In the genomic region with DNA sequence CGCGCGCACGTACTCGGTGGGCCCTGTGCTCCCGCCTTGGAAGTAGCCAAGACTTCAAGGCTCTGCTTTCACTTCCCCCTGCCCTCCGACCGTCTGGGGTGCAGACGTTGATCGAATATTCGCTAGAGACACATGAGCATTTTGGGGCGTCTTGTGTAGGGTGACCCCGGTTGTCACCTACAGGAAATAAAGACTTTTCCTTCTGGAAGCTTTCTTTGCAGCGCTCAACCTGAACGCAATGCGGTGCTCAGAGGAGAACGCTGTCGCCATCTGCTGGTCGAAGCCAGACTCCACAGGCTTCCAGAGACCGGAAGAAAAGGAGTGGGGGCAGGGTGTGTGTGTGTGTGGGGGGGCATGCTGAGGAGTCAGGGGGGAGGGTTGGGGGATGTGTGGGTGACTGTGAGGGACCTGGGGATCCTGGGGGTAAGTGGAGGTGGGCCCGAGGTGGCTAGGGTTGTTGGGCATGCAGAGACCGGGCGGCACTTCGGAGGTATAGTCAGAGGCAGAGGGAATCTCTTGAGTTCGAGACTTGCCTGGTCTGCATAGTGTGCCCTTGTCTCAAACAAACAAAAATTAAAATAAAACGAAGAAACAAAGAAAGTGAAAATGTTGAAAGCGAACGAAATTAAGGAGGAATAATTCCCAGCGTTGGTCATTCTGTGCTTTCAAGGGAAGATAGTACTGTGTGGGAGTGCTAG, we compare ENCODE assay signal across 8 mouse cellular contexts. TPM values are rescaled to one million over a fixed set of nuclear protein-coding genes. Genes with fewer than 3 reads are reported as not detected.
DNase-seq lines count a peak whose midpoint lies in the region; ATAC-seq and TF ChIP-seq lines count a peak whose summit lies in the region.

No protein-coding gene starts in this region.

- peak; percentile 92 for DNase-seq in c-Kit-positive CD71-positive TER-119-negative erythroid progenitor cells, embryonic 14.5 days (ENCODE audit: low read depth)
- DNase-seq in heart, postnatal 10 days: peak; percentile 92 to 95
- peak; percentile 94 for DNase-seq in kidney, postnatal 4 days
- DNase-seq in lung, adult 18-20 months: peak; percentile 85 to 90

- ATAC-seq in forebrain, embryonic 12.5 days (ENCODE audit: low FRiP score): peak; percentile 44
- peak; percentile 31 for ATAC-seq in neural tube, embryonic 14.5 days (ENCODE audit: low read depth)

- H3K36me3 ChIP-seq in E14TG2a.4 (ENCODE audit: insufficient read depth, low read length): peaks cover 28% of the 10 kb centered on the region
- H3K36me3 ChIP-seq in forebrain, embryonic 12.5 days (replicated peaks): peaks cover 9% of the 10 kb centered on the region
- no peaks in the 10 kb centered on the region for H3K36me3 ChIP-seq in neural tube, embryonic 14.5 days (ENCODE audit: control insufficient read depth, insufficient read depth, low read length)
- no peaks in the 10 kb centered on the region for H3K36me3 ChIP-seq in testis, adult 2 months (ENCODE audit: control insufficient read depth, insufficient read depth, low read length)

- TF ChIP-seq POLR2A in testis, adult 2 months (IDR thresholded peaks at IDR 0.05; ENCODE audit: control insufficient read depth, low read depth, low read length): no peak

- peaks cover 6% of the 10 kb centered on the region; the same call in 1 of the 2 replicates for H3K27me3 ChIP-seq in E14TG2a.4 (ENCODE audit: insufficient read depth, low read length)
- H3K27me3 ChIP-seq in forebrain, embryonic 12.5 days: peaks cover 19% of the 10 kb centered on the region
- H3K27me3 ChIP-seq in neural tube, embryonic 14.5 days (ENCODE audit: control insufficient read depth, insufficient read depth, low read length): no peaks in the 10 kb centered on the region
- H3K27me3 ChIP-seq in testis, adult 2 months (ENCODE audit: control insufficient read depth, insufficient read depth, low read length): no peaks in the 10 kb centered on the region

- H3K4me1 ChIP-seq in E14TG2a.4 (replicated peaks; ENCODE audit: low read depth, low read length): peaks cover 50% of the 10 kb centered on the region
- peaks cover 38% of the 10 kb centered on the region for H3K4me1 ChIP-seq in forebrain, embryonic 12.5 days
- H3K4me1 ChIP-seq in neural tube, embryonic 14.5 days (ENCODE audit: control insufficient read depth, insufficient read depth, low read length): peaks cover 13% of the 10 kb centered on the region
- H3K4me1 ChIP-seq in testis, adult 2 months (ENCODE audit: control insufficient read depth, insufficient read depth, low read length): peaks cover 26% of the 10 kb centered on the region

- 19% methylated on average over 29 of the region's 29 CpGs for WGBS in forebrain, embryonic 12.5 days
- 19% methylated on average over 29 of the region's 29 CpGs for WGBS in neural tube, embryonic 14.5 days

- peak overlapping the region; percentile 93 for H3K27ac ChIP-seq in forebrain, embryonic 12.5 days
- peak overlapping the region; percentile 91 for H3K27ac ChIP-seq in neural tube, embryonic 14.5 days (ENCODE audit: low read depth, low read length)
- no peak overlapping the region; the same call in 1 of the 2 replicates for H3K27ac ChIP-seq in testis, adult 2 months (ENCODE audit: control insufficient read depth, insufficient read depth, low read depth, low read length)

- intact Hi-C loops in heart, postnatal 10 days (cut with DNase I): loop anchor here (2.0 to 10.0 kb wide), 3 partner anchors 50 to 567 kb away; a partner anchor contains a TSS

- peak overlapping the region; percentile 76 for H3K4me2 ChIP-seq in forebrain, embryonic 12.5 days
- H3K4me2 ChIP-seq in neural tube, embryonic 14.5 days (ENCODE audit: low read depth, low read length): peak overlapping the region; percentile 71

- peaks cover 21% of the 10 kb centered on the region for H3K9me3 ChIP-seq in E14TG2a.4 (ENCODE audit: low read length)
- no peaks in the 10 kb centered on the region for H3K9me3 ChIP-seq in forebrain, embryonic 12.5 days
- no peaks in the 10 kb centered on the region for H3K9me3 ChIP-seq in neural tube, embryonic 14.5 days (ENCODE audit: control insufficient read depth, low read length)

- H3K4me3 ChIP-seq in E14TG2a.4 (replicated peaks; ENCODE audit: low read length): peak overlapping the region; percentile 83
- H3K4me3 ChIP-seq in forebrain, embryonic 12.5 days (replicated peaks): peak overlapping the region; percentile 51
- peak overlapping the region; percentile 55 for H3K4me3 ChIP-seq in neural tube, embryonic 14.5 days (ENCODE audit: low read depth, low read length)
- peak overlapping the region; percentile 98 for H3K4me3 ChIP-seq in testis, adult 2 months (ENCODE audit: control insufficient read depth, low read depth, low read length)

- no peak overlapping the region; the same call in 1 of the 2 replicates for H3K9ac ChIP-seq in forebrain, embryonic 12.5 days
- H3K9ac ChIP-seq in neural tube, embryonic 14.5 days (replicated peaks; ENCODE audit: low read depth, low read length): peak overlapping the region; percentile 47; the same call in 1 of the 2 replicates

- peak; percentile 77 for TF ChIP-seq CTCF in E14TG2a.4 (conservative IDR thresholded peaks at IDR 0.05; ENCODE audit: low read length)
- peak; percentile 85; the same call in 1 of the 2 replicates for TF ChIP-seq CTCF in testis, adult 2 months (IDR thresholded peaks at IDR 0.05; ENCODE audit: control insufficient read depth, insufficient read depth, insufficient replicate concordance, low read depth, low read length)

RNA-seq across cellular contexts. Expression of a gene that starts 1.0 kb away (rescaled TPM):
- polyA plus RNA-seq in forebrain, embryonic 12.5 days (2016; fragmentation: Nextera tagmentation; extraction: Ambion mirVana): 2.2 and 2.7 TPM in 2 replicates
- 1 to 10 TPM; 1.3 to 1.4 TPM for total RNA-seq in heart, postnatal 10 days (2021)
- polyA plus RNA-seq in neural tube, embryonic 14.5 days (2014; fragmentation: Nextera tagmentation; extraction: Ambion mirVana): 1.0 and 1.9 TPM in 2 replicates
- 0.47 and 0.68 TPM in 2 replicates for polyA plus RNA-seq in testis, adult 2 months (2012; rRNA removed)

RNA-seq across cellular contexts. Expression of a gene that starts 4.2 kb away (rescaled TPM):
- polyA plus RNA-seq in forebrain, embryonic 12.5 days (2016; fragmentation: Nextera tagmentation; extraction: Ambion mirVana): 3.1 and 4.3 TPM in 2 replicates
- 10 to 100 TPM; 10.2 to 11.1 TPM for total RNA-seq in heart, postnatal 10 days (2021)
- polyA plus RNA-seq in neural tube, embryonic 14.5 days (2014; fragmentation: Nextera tagmentation; extraction: Ambion mirVana): 5.0 and 6.6 TPM in 2 replicates
- 16.5 and 16.9 TPM in 2 replicates for polyA plus RNA-seq in testis, adult 2 months (2012; rRNA removed)

RNA-seq across cellular contexts. Expression of a gene that starts 22.5 kb away (rescaled TPM):
- 50.7 and 52.6 TPM in 2 replicates for polyA plus RNA-seq in forebrain, embryonic 12.5 days (2016; fragmentation: Nextera tagmentation; extraction: Ambion mirVana)
- total RNA-seq in heart, postnatal 10 days (2021): 10 to 100 TPM; 12.8 to 14.2 TPM
- 48.9 and 53.6 TPM in 2 replicates for polyA plus RNA-seq in neural tube, embryonic 14.5 days (2014; fragmentation: Nextera tagmentation; extraction: Ambion mirVana)
- 6.7 and 7.2 TPM in 2 replicates for polyA plus RNA-seq in testis, adult 2 months (2012; rRNA removed)

RNA-seq across cellular contexts. Expression of a gene that starts 23.2 kb away (rescaled TPM):
- polyA plus RNA-seq in forebrain, embryonic 12.5 days (2016; fragmentation: Nextera tagmentation; extraction: Ambion mirVana): 6.2 and 7.4 TPM in 2 replicates
- total RNA-seq in heart, postnatal 10 days (2021): 10 to 100 TPM; 13.9 to 16.6 TPM
- polyA plus RNA-seq in neural tube, embryonic 14.5 days (2014; fragmentation: Nextera tagmentation; extraction: Ambion mirVana): 10.1 and 16.1 TPM in 2 replicates
- 17.3 and 20.4 TPM in 2 replicates for polyA plus RNA-seq in testis, adult 2 months (2012; rRNA removed)

RNA-seq across cellular contexts. Expression of a gene that starts 30.8 kb away (rescaled TPM):
- polyA plus RNA-seq in forebrain, embryonic 12.5 days (2016; fragmentation: Nextera tagmentation; extraction: Ambion mirVana): 14.3 and 16.5 TPM in 2 replicates
- total RNA-seq in heart, postnatal 10 days (2021): 10 to 100 TPM in 1 of 2 experiments, 1 to 10 TPM in 1; 8.1 to 11.2 TPM
- polyA plus RNA-seq in neural tube, embryonic 14.5 days (2014; fragmentation: Nextera tagmentation; extraction: Ambion mirVana): 32.4 and 37.3 TPM in 2 replicates
- 19.0 and 22.1 TPM in 2 replicates for polyA plus RNA-seq in testis, adult 2 months (2012; rRNA removed)
